Mouse (Mus musculus) right cerebral cortex, adult 2 months (tissue): ENCODE measurements around the gene Nrap.
"Not testable (repeated sequence)": the region's sequence is repeated elsewhere in the genome, so short reads cannot be mapped to it uniquely, and the experiment has no call there.

Source experiments
- DNase-seq, 2 experiments: peaks; one replicate each; pipeline ENCODE4 v3.0.0; 2021 to 2022; ENCODE audit warnings: low spot score in 2 of 2

Nrap gene

GRCm38 (mm10) chr19:56366168-56366567, 23.7 kb downstream of the Nrap start:
- no peak for DNase-seq

GRCm38 (mm10) chr19:56364563-56364962, 25.3 kb downstream of the Nrap start:
- no peak for DNase-seq

- DNase-seq: no peak
These were observed 25.9 kb downstream of the Nrap start for GRCm38 (mm10) chr19:56363721-56364460.

GRCm38 (mm10) chr19:56358890-56359289, 30.9 kb downstream of the Nrap start:
- DNase-seq: no peak

GRCm38 (mm10) chr19:56357374-56357708, 32.5 kb downstream of the Nrap start:
- not testable (repeated sequence) for DNase-seq

- DNase-seq: peak; percentile 78 to 85
These were observed 33.1 kb downstream of the Nrap start for GRCm38 (mm10) chr19:56356480-56357373.

GRCm38 (mm10) chr19:56355201-56355600, 34.6 kb downstream of the Nrap start:
- no peak for DNase-seq

GRCm38 (mm10) chr19:56353689-56354088, 36.1 kb downstream of the Nrap start:
- no peak for DNase-seq

GRCm38 (mm10) chr19:56349295-56349694, 40.5 kb downstream of the Nrap start:
- no peak for DNase-seq

GRCm38 (mm10) chr19:56346750-56347149, 43.1 kb downstream of the Nrap start:
- DNase-seq: no peak

- DNase-seq: no peak
These were observed 43.8 kb downstream of the Nrap start for GRCm38 (mm10) chr19:56346016-56346415.

- DNase-seq: no peak
These were observed 45.8 kb downstream of the Nrap start for GRCm38 (mm10) chr19:56343869-56344563.

GRCm38 (mm10) chr19:56342006-56342405, 47.8 kb downstream of the Nrap start:
- DNase-seq: no peak

- DNase-seq: no peak
These were observed 53.0 kb downstream of the Nrap start for GRCm38 (mm10) chr19:56336826-56337225.

GRCm38 (mm10) chr19:56336321-56336720, 53.5 kb downstream of the Nrap start:
- no peak for DNase-seq

GRCm38 (mm10) chr19:56326243-56326855, 63.5 kb downstream of the Nrap start:
- no peak for DNase-seq

GRCm38 (mm10) chr19:56325676-56326075, 64.2 kb downstream of the Nrap start:
- no peak for DNase-seq

- no peak for DNase-seq
These were observed 68.4 kb downstream of the Nrap start for GRCm38 (mm10) chr19:56321303-56321920.

GRCm38 (mm10) chr19:56320186-56320860, 69.5 kb downstream of the Nrap start:
- DNase-seq: no peak

- DNase-seq: no peak
These were observed 70.2 kb downstream of the Nrap start for GRCm38 (mm10) chr19:56319629-56320028.

- no peak for DNase-seq
These were observed 70.6 kb downstream of the Nrap start for GRCm38 (mm10) chr19:56319219-56319618.
